Mouse (Mus musculus): Measurements from ENCODE around the gene Gm49322. TPM values are rescaled to one million over a fixed set of nuclear protein-coding genes. Genes with fewer than 3 reads are reported as not detected.
A peak's percentile ranks its signal among the peaks of the same experiment; 100 is the strongest.

Gm49322 gene
- polyA plus RNA-seq, 1 experiment from 2014 or later, result 3.1 TPM

- WGBS, result 33% methylated on average over 8 of the region's 8 CpGs
- no peak overlapping the region for H3K4me3 ChIP-seq (ENCODE audit: low read depth, low read length)
- no peak overlapping the region for H3K27ac ChIP-seq (ENCODE audit: low read depth, low read length)
- ATAC-seq (ENCODE audit: insufficient read depth, low FRiP score, low TSS enrichment) (no peak), DNase-seq (ENCODE audit: low spot score) (no peak)
- no peaks in the 10 kb centered on the region for H3K9me3 ChIP-seq (ENCODE audit: control insufficient read depth, low read length)
- H3K4me1 ChIP-seq (ENCODE audit: control insufficient read depth, insufficient read depth, low read length), result peaks cover 14% of the 10 kb centered on the region
- no peak overlapping the region for H3K4me2 ChIP-seq (ENCODE audit: low read depth)
- H3K36me3 ChIP-seq (ENCODE audit: control insufficient read depth, insufficient read depth, low read length), result peaks cover 7% of the 10 kb centered on the region
- H3K27me3 ChIP-seq (ENCODE audit: control insufficient read depth, insufficient read depth, low read length), result no peaks in the 10 kb centered on the region
- H3K9ac ChIP-seq (ENCODE audit: low read length), result no peak overlapping the region
Measured at GRCm38 (mm10) chr10:80619465-80620244, 13.8 kb downstream of the Gm49322 start.

DNA sequence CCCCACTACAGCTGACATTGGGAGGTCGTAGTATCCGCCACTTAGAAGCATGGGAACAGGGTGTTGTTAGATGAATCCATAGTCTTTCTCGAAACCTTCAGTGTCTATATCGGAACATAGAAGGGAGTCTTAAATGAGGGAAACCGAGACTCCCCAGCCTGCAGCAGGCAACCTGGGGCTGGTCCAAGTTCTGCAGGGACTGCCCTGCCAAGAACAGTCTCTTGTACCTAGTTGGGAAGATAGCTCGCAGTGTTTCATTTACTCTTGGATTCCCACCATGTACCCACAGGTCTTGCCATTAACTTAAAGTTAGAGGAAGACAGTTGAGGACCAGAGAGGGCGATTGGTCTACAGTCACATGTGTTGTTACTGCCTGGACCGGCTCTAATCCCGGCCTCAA is 14.5 kb downstream of the Gm49322 start:
- ATAC-seq (ENCODE audit: insufficient read depth, low FRiP score, low TSS enrichment) (no peak), DNase-seq (ENCODE audit: low spot score) (no peak)
- Histone ChIP-seq H3K36me3 (ENCODE audit: control insufficient read depth, insufficient read depth, low read length) (peaks cover 1% of the 10 kb centered on the region; the same call in 1 of the 2 replicates), H3K9me3 (ENCODE audit: control insufficient read depth, low read length) (no peaks in the 10 kb centered on the region), H3K27me3 (ENCODE audit: control insufficient read depth, insufficient read depth, low read length) (no peaks in the 10 kb centered on the region), H3K4me2 (ENCODE audit: low read depth) (no peak overlapping the region), H3K4me1 (ENCODE audit: control insufficient read depth, insufficient read depth, low read length) (peaks cover 14% of the 10 kb centered on the region), H3K4me3 (ENCODE audit: low read depth, low read length) (no peak overlapping the region), H3K9ac (ENCODE audit: low read length) (no peak overlapping the region), H3K27ac (ENCODE audit: low read depth, low read length) (no peak overlapping the region)
- WGBS, result 81% methylated on average over 9 of the region's 9 CpGs

- Histone ChIP-seq H3K4me2 (ENCODE audit: low read depth) (peak overlapping the region; percentile 70), H3K9me3 (ENCODE audit: control insufficient read depth, low read length) (no peaks in the 10 kb centered on the region), H3K27me3 (ENCODE audit: control insufficient read depth, insufficient read depth, low read length) (no peaks in the 10 kb centered on the region), H3K36me3 (ENCODE audit: control insufficient read depth, insufficient read depth, low read length) (no peaks in the 10 kb centered on the region; the same call in 1 of the 2 replicates), H3K27ac (ENCODE audit: low read depth, low read length) (peak overlapping the region; percentile 29; the same call in 1 of the 2 replicates), H3K4me3 (ENCODE audit: low read depth, low read length) (peak overlapping the region; percentile 94), H3K4me1 (ENCODE audit: control insufficient read depth, insufficient read depth, low read length) (peaks cover 14% of the 10 kb centered on the region), H3K9ac (ENCODE audit: low read length) (peak overlapping the region; percentile 35)
- WGBS, result 54% methylated on average over 16 of the region's 16 CpGs
- ATAC-seq (ENCODE audit: insufficient read depth, low FRiP score, low TSS enrichment) (no peak), DNase-seq (ENCODE audit: low spot score) (no peak)
Measured at GRCm38 (mm10) chr10:80620796-80621689, 15.2 kb downstream of the Gm49322 start.

- DNase-seq (ENCODE audit: low spot score) (no peak), ATAC-seq (ENCODE audit: insufficient read depth, low FRiP score, low TSS enrichment) (no peak; the same call in 1 of the 2 replicates)
- Histone ChIP-seq H3K9ac (ENCODE audit: low read length) (peak overlapping the region; percentile 35; the same call in 1 of the 2 replicates), H3K9me3 (ENCODE audit: control insufficient read depth, low read length) (no peaks in the 10 kb centered on the region), H3K4me2 (ENCODE audit: low read depth) (peak overlapping the region; percentile 70), H3K27me3 (ENCODE audit: control insufficient read depth, insufficient read depth, low read length) (no peaks in the 10 kb centered on the region), H3K4me1 (ENCODE audit: control insufficient read depth, insufficient read depth, low read length) (peaks cover 14% of the 10 kb centered on the region), H3K4me3 (ENCODE audit: low read depth, low read length) (peak overlapping the region; percentile 94), H3K27ac (ENCODE audit: low read depth, low read length) (0 out of 2 replicates have a peak overlapping the region, but pooled peaks have one; percentile 29), H3K36me3 (ENCODE audit: control insufficient read depth, insufficient read depth, low read length) (no peaks in the 10 kb centered on the region; the same call in 1 of the 2 replicates)
- WGBS, result 4% methylated on average over 9 of the region's 9 CpGs
Measured at GRCm38 (mm10) chr10:80621690-80621939, 15.8 kb downstream of the Gm49322 start.

DNA sequence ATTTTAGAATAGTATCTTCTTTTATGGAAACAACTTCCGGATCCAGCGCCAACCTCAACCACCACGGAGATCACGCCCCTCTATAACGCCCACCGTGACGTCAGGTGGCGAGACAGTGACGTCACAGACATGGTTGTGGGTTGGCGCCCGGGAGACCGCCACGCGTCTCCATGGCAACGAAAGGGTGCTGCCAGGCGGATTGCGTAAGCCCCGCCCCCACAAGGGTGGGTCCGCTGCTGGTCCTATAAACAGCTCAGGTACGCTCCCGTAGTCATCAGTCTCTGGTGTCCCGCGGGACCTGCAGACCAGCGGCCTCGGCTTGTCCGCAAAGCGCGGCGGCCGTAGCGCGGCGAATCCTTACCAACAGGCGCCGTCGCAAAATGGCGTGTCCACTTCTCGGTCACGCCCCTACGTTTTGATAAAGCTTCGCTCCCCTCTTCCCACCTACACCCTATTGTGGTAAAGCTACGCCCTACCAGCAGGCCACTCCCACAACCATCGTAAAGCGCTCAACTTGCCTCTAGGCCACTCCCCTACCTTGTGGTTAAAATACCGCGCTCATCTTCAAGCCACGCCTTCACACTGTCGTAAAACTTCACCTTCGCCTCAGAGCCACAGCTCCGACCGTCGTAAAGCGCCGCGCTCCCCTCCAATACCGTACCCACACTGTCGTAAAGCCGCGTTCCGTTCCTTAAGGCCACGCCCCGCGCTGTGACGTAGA is 16.3 kb downstream of the Gm49322 start:
- under 1% methylated on average over 64 of the region's 64 CpGs for WGBS

GRCm38 (mm10) chr10:80622661-80623456 is 17.0 kb downstream of the Gm49322 start, which contains the start of gene Csnk1g2:
Gene Csnk1g2 (plus strand): TSS chr10:80622838.
- H3K27me3 ChIP-seq (ENCODE audit: control insufficient read depth, insufficient read depth, low read length), result no peaks in the 10 kb centered on the region
- ATAC-seq (ENCODE audit: insufficient read depth, low FRiP score, low TSS enrichment), result peak; percentile 29
- DNase-seq (ENCODE audit: low spot score), result no peak
- peak within 1 kb of the TSS; percentile 71 for H3K4me2 ChIP-seq (ENCODE audit: low read depth)
- peaks cover 19% of the 10 kb centered on the region for H3K4me1 ChIP-seq (ENCODE audit: control insufficient read depth, insufficient read depth, low read length)
- peak within 1 kb of the TSS; percentile 91 for H3K27ac ChIP-seq (ENCODE audit: low read depth, low read length)
- no peaks in the 10 kb centered on the region for H3K36me3 ChIP-seq (ENCODE audit: control insufficient read depth, insufficient read depth, low read length)
- H3K9ac ChIP-seq (ENCODE audit: low read length), result peak within 1 kb of the TSS; percentile 82
- no peaks in the 10 kb centered on the region for H3K9me3 ChIP-seq (ENCODE audit: control insufficient read depth, low read length)
- peak within 1 kb of the TSS; percentile 94 for H3K4me3 ChIP-seq (ENCODE audit: low read depth, low read length)
- WGBS, result 1% methylated on average over 80 of the region's 85 CpGs

More for the DNA sequence above, 16.3 kb downstream of the Gm49322 start:
- H3K9ac ChIP-seq (ENCODE audit: low read length), result peak overlapping the region; percentile 82
- peak overlapping the region; percentile 71 for H3K4me2 ChIP-seq (ENCODE audit: low read depth)
- peak; percentile 92 for ATAC-seq (ENCODE audit: insufficient read depth, low FRiP score, low TSS enrichment)
- no peaks in the 10 kb centered on the region for H3K27me3 ChIP-seq (ENCODE audit: control insufficient read depth, insufficient read depth, low read length)
- H3K9me3 ChIP-seq (ENCODE audit: control insufficient read depth, low read length), result no peaks in the 10 kb centered on the region
- H3K4me3 ChIP-seq (ENCODE audit: low read depth, low read length), result peak overlapping the region; percentile 94
- peaks cover 14% of the 10 kb centered on the region for H3K4me1 ChIP-seq (ENCODE audit: control insufficient read depth, insufficient read depth, low read length)
- no peaks in the 10 kb centered on the region for H3K36me3 ChIP-seq (ENCODE audit: control insufficient read depth, insufficient read depth, low read length)
- H3K27ac ChIP-seq (ENCODE audit: low read depth, low read length), result peak overlapping the region; percentile 91
- peak; percentile 100 for DNase-seq (ENCODE audit: low spot score)

GRCm38 (mm10) chr10:80623457-80624191 is 17.8 kb downstream of the Gm49322 start:
- Histone ChIP-seq H3K4me2 (ENCODE audit: low read depth) (peak overlapping the region; percentile 71), H3K27me3 (ENCODE audit: control insufficient read depth, insufficient read depth, low read length) (no peaks in the 10 kb centered on the region), H3K4me3 (ENCODE audit: low read depth, low read length) (peak overlapping the region; percentile 94), H3K9me3 (ENCODE audit: control insufficient read depth, low read length) (no peaks in the 10 kb centered on the region), H3K36me3 (ENCODE audit: control insufficient read depth, insufficient read depth, low read length) (no peaks in the 10 kb centered on the region), H3K9ac (ENCODE audit: low read length) (peak overlapping the region; percentile 82), H3K27ac (ENCODE audit: low read depth, low read length) (0 out of 2 replicates have a peak overlapping the region, but pooled peaks have one; percentile 27), H3K4me1 (ENCODE audit: control insufficient read depth, insufficient read depth, low read length) (peaks cover 19% of the 10 kb centered on the region)
- DNase-seq (ENCODE audit: low spot score) (peak; percentile 69), ATAC-seq (ENCODE audit: insufficient read depth, low FRiP score, low TSS enrichment) (no peak)
- WGBS, result 14% methylated on average over 15 of the region's 15 CpGs
